Mouse (Mus musculus): ENCODE data around the gene Cyp19a1.

DNA sequence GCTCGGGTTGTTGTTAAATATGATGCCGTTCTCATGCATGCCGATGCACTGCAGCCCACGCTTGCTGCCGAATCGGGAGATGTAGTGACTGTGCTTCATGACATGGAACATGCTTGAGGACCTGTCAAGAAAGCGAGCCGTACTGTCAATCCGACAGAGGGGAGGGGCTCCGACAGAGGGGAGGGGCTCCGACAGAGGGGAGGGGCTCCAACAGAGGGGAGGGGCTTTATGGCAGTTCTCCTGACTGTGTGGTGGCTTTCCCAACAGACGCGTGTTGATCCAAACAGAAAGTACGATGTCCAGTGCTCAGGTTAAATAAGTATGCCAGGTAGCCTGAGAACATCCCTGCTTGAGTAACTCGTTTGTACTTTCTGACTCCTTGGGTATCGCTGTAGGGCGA, 87.7 kb downstream of the Cyp19a1 start:
- TF ChIP-seq EP300 (IDR thresholded peaks at IDR 0.05) (no peak), CTCF (IDR thresholded peaks at IDR 0.05) (no peak)
